ENCODE assay signal across 8 mouse cellular contexts in the genomic region with DNA sequence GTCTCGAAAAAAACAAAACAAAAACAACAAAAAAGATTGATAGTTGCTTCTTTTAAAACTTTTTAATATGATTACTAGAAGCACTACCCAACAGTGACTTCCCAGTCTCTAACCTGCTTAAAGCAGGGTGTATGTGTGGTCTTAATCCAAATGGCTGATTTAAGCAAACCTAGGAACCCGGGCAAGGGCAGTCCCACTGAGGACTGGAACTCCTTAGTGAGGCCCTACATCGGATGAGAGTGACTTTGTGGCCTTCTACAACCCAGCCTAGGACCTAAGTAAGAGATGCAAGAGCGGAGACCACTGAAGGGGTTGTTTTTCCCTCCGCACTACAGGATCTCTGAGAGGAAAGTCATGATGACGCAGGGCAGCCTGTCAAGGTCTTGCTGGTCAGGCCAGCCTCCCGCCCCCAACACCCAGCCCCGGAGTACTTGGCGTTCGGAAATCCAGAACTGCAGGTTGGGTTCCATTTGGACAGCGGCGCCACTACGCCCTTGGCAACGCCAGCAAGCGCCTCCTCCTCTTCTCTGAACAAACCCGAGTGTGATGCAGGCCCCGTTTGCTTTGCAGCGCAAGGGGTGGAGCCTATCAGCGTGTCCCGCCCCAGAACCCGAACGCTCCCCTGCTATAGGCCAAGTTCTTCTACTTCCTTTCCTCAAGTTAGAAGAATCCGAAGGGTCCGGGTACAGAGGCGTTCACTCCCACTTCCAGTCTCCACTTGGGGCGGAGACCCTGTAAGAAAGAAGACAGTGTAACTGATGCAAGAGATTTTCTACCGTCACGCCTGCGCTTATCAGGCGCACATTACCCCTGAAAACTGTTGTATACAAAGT. TPM values are rescaled to one million over a fixed set of nuclear protein-coding genes. Genes with fewer than 3 reads are reported as not detected.
DNase-seq lines count a peak whose midpoint lies in the region; ATAC-seq and TF ChIP-seq lines count a peak whose summit lies in the region.

Gene Sfxn4, minus strand, starts transcription at position 612 of the 833 bp plus-strand sequence.

- peak within 1 kb of the TSS; percentile 62 for H3K4me3 ChIP-seq in embryonic facial prominence, embryonic 13.5 days
- H3K4me3 ChIP-seq in heart, adult 2 months = peak within 1 kb of the TSS; percentile 53
- peak within 1 kb of the TSS; percentile 56 for H3K4me3 ChIP-seq in limb, embryonic 13.5 days
- H3K4me3 ChIP-seq in midbrain, embryonic 16.5 days (ENCODE audit: low read depth, low read length) = peak within 1 kb of the TSS; percentile 67

- DNase-seq in 3134 (ENCODE audit: extremely low read depth, insufficient read length, low spot score) = peak; percentile 95
- peak; percentile 95 for DNase-seq in adrenal gland, postnatal 36 days
- peak; percentile 93 to 95 for DNase-seq in heart, adult 2 months
- peak; percentile 96 for DNase-seq in kidney, adult 8-10 months
- peak; percentile 82 to 92 for DNase-seq in spleen, postnatal 10 days (ENCODE audit: low spot score in 2 of 2)

- peak within 1 kb of the TSS; percentile 79 for H3K9ac ChIP-seq in embryonic facial prominence, embryonic 13.5 days
- peak within 1 kb of the TSS; percentile 55 for H3K9ac ChIP-seq in heart, adult 2 months (ENCODE audit: low read depth, low read length)
- H3K9ac ChIP-seq in limb, embryonic 13.5 days = peak within 1 kb of the TSS; percentile 71
- peak within 1 kb of the TSS; percentile 84 for H3K9ac ChIP-seq in midbrain, embryonic 16.5 days (ENCODE audit: low read depth, low read length)

- no peaks in the 10 kb centered on the region for H3K79me2 ChIP-seq in heart, adult 2 months (replicated peaks; ENCODE audit: control insufficient read depth, insufficient read depth, low read length)

- H3K36me3 ChIP-seq in embryonic facial prominence, embryonic 13.5 days = peaks cover 29% of the 10 kb centered on the region
- H3K36me3 ChIP-seq in heart, adult 2 months (ENCODE audit: control insufficient read depth, insufficient read depth, low read length) = peaks cover 7% of the 10 kb centered on the region
- peaks cover 16% of the 10 kb centered on the region for H3K36me3 ChIP-seq in limb, embryonic 13.5 days
- H3K36me3 ChIP-seq in midbrain, embryonic 16.5 days (ENCODE audit: control insufficient read depth, insufficient read depth, low read length) = peaks cover 6% of the 10 kb centered on the region; the same call in 1 of the 2 replicates

- no peaks in the 10 kb centered on the region for H3K27me3 ChIP-seq in embryonic facial prominence, embryonic 13.5 days
- H3K27me3 ChIP-seq in heart, adult 2 months (ENCODE audit: control insufficient read depth, insufficient read depth, low read length) = no peaks in the 10 kb centered on the region
- H3K27me3 ChIP-seq in limb, embryonic 13.5 days = no peaks in the 10 kb centered on the region
- H3K27me3 ChIP-seq in midbrain, embryonic 16.5 days (ENCODE audit: control insufficient read depth, insufficient read depth, low read depth, low read length) = no peaks in the 10 kb centered on the region

- intact Hi-C loops in heart, adult 2 months (cut with DNase I) = no loop called here

- peak; percentile 97 for ATAC-seq in embryonic facial prominence, embryonic 13.5 days (ENCODE audit: insufficient number of reproducible peaks, insufficient read depth, low FRiP score, low TSS enrichment, low read depth)
- ATAC-seq in limb, embryonic 13.5 days (ENCODE audit: low FRiP score, low read depth) = peak; percentile 100
- ATAC-seq in midbrain, embryonic 16.5 days = peak; percentile 99

- peak within 1 kb of the TSS; percentile 71 for H3K4me2 ChIP-seq in embryonic facial prominence, embryonic 13.5 days
- H3K4me2 ChIP-seq in limb, embryonic 13.5 days (replicated peaks) = peak within 1 kb of the TSS; percentile 70
- H3K4me2 ChIP-seq in midbrain, embryonic 16.5 days (ENCODE audit: low read length) = peak within 1 kb of the TSS; percentile 80

- no peak for TF ChIP-seq EP300 in heart, adult 2 months (IDR thresholded peaks at IDR 0.05; ENCODE audit: insufficient read depth, low read depth, low read length)

- WGBS in embryonic facial prominence, embryonic 13.5 days = 4% methylated on average over 30 of the region's 30 CpGs
- 3% methylated on average over 30 of the region's 30 CpGs for WGBS in heart, adult 2 months
- WGBS in limb, embryonic 13.5 days = 2% methylated on average over 30 of the region's 30 CpGs
- 3% methylated on average over 30 of the region's 30 CpGs for WGBS in midbrain, embryonic 16.5 days

- TF ChIP-seq POLR2A in heart, adult 2 months (IDR thresholded peaks at IDR 0.05; ENCODE audit: insufficient read depth, low read depth, low read length) = peak; percentile 93

- H3K9me3 ChIP-seq in embryonic facial prominence, embryonic 13.5 days = no peaks in the 10 kb centered on the region
- H3K9me3 ChIP-seq in limb, embryonic 13.5 days = no peaks in the 10 kb centered on the region
- no peaks in the 10 kb centered on the region for H3K9me3 ChIP-seq in midbrain, embryonic 16.5 days (replicated peaks; ENCODE audit: control insufficient read depth, low read length, poor library complexity, severe bottlenecking)

- no peak for TF ChIP-seq CTCF in heart, adult 2 months (IDR thresholded peaks at IDR 0.05)

- peak within 1 kb of the TSS; percentile 79 for H3K27ac ChIP-seq in embryonic facial prominence, embryonic 13.5 days
- peak within 1 kb of the TSS; percentile 85 for H3K27ac ChIP-seq in heart, adult 2 months
- H3K27ac ChIP-seq in limb, embryonic 13.5 days = peak within 1 kb of the TSS; percentile 55
- peak within 1 kb of the TSS; percentile 60 for H3K27ac ChIP-seq in midbrain, embryonic 16.5 days (ENCODE audit: low read length)

- H3K4me1 ChIP-seq in embryonic facial prominence, embryonic 13.5 days = peaks cover 8% of the 10 kb centered on the region; the same call in 1 of the 2 replicates
- H3K4me1 ChIP-seq in heart, adult 2 months (ENCODE audit: control insufficient read depth, insufficient read depth, low read length) = no peaks in the 10 kb centered on the region
- peaks cover 4% of the 10 kb centered on the region; the same call in 1 of the 2 replicates for H3K4me1 ChIP-seq in limb, embryonic 13.5 days
- H3K4me1 ChIP-seq in midbrain, embryonic 16.5 days (ENCODE audit: control insufficient read depth, insufficient read depth, low read length) = peaks cover 4% of the 10 kb centered on the region; the same call in 1 of the 2 replicates

RNA-seq across cellular contexts. Expression of gene Sfxn4, which starts in this region (rescaled TPM):
- 1 to 10 TPM; 5.2 to 5.4 TPM for total RNA-seq in adrenal gland, postnatal 36 days (2021)
- polyA plus RNA-seq in embryonic facial prominence, embryonic 13.5 days (2015; fragmentation: Nextera tagmentation; extraction: Ambion mirVana) = 11.6 and 11.9 TPM in 2 replicates
- total RNA-seq in heart, adult 2 months (2021) = 1 to 10 TPM; 6.9 to 8.7 TPM
- 2.1 and 5.4 TPM in 2 replicates for polyA plus RNA-seq in heart, adult 2 months (2012; rRNA removed)
- polyA plus RNA-seq in limb, embryonic 13.5 days (2015; fragmentation: Nextera tagmentation; extraction: Ambion mirVana) = 13.6 and 14.6 TPM in 2 replicates
- 9.4 and 11.7 TPM in 2 replicates for polyA plus RNA-seq in midbrain, embryonic 16.5 days (2015; fragmentation: Nextera tagmentation; extraction: Ambion mirVana)

Comparison
In these comparisons a context has a peak if more than half of its experiments do, and no peak if none do; other contexts are left out.
1. Peak in every context shown above with its lines: DNase-seq, ATAC-seq, H3K4me3 ChIP-seq and H3K27ac ChIP-seq.